Mouse (Mus musculus) thymus, postnatal 4 days (tissue): ENCODE results near the gene Stxbp3.
"Not testable (repeated sequence)": the region's sequence is repeated elsewhere in the genome, so short reads cannot be mapped to it uniquely, and the experiment has no call there.

ENCODE experiments used
- DNase-seq: peaks from one replicate; pipeline ENCODE4 v3.0.0; 2021

The Stxbp3 gene

GRCm38 (mm10) chr3:108840000-108840715, at the start of gene Stxbp3:
Stxbp3 (minus strand) TSS chr3:108840526.
- peak; percentile 100 for DNase-seq

DNA sequence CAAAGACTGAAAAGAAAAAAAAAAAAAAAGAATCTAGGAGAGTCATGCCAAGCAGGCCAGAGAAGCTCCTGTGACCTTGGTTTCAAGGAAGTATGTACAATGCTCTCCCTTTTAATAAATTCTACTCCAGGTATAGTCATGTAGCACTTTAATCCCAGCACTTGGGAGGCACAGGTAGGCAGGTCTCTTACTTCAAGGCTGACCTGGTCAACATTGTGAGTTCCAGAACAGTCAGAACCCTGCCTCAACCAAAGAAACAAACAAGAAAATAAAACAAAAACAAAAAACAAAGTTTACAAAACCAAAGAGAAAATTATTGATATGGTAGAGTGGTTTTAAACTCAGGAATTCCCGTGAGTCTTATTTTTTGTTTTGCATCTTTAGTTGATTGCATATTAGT, 49.6 kb upstream of the Stxbp3 start, which contains the start of gene Fndc7:
Gene Fndc7 (minus strand): TSS at position 101 of the 400 bp plus-strand sequence.
- DNase-seq: no peak

DNA sequence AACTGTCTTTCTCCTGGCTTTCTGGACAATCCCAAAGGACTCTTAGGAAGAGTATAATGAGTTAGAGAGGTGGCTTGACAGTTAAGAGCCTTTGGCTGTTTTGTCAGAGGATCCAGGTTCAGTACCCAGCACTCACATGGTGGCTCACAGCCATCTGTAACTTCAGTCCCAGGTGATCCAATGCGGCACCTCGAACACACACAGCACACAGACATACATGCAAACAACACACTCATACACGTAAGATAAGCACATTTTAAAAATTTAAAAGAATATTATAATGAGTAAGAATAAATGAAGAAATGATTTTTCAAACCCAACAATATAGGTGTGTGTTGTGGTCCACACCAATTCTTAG, 47.3 kb upstream of the Stxbp3 start:
- DNase-seq: no peak

DNA sequence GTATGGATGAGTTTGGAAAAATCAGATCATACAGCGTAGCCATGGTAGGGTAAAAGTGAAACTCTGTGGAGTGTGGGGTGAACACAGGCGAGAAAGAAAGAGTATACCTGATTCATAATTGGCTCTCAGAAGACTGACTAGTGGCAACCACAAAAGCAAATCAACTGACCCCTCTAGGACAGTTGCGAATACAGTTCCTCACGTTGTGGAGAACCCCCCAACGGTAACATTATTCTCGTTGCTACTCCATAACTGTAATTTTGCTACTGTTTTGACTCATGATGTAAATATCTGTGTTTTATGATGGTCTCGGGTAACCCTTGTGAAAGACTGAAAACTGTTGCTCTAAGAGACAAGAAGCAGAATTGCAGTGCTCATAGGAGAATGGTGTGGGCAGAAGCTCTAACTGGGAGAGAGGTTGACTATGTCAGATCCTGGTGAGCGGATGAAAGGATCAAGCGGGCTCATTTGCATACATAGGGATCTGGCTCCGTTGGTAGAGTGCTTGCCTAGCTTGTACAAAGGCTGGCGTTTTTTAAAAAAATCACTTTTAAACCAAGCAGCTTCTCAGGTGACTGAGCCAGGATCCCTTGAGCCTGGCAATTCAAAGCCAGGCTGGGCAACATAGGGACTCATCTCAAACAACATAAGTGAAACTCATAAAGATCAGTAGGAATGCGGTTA, 46.8 kb upstream of the Stxbp3 start:
- DNase-seq: no peak

DNA sequence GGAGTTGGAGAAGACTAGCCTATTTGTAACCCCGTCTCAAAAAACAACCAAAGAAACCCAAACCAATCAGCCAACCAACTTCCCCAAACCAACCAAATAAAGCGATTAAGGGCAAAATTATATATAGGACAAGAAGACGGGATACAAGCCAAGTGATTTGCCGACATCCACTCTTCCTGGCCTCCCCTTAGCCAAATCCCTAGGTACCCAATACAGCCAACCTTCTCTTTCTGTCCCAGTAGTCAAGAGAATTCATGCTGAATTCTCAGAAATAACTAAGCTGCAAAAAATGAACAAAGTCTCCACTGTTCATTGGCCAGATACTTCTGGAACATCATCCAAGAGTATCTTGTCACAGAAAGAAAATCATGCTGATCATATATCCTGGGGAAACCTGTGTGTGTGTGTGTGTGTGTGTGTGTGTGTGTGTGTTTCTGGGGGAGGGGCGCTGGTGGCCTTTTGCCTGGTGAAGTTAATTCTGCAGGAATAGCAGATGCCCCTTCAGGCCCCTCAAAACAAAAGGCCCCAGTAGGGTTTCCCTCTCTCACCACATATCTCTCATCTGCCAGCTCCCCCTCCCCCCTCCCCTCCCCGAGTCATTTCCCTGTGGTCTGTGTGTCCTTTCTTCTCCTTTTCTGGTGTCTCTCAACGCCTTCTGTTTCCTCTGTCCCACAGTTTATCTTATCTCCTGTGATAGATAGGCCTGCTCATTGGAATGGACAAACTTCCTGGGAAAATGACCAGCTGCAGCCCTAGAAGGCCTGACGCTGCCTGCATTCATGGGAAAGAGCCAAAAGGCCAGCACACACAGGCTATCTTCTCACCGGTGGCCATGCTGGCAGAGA, 45.6 kb upstream of the Stxbp3 start:
- peak; percentile 48 for DNase-seq

DNA sequence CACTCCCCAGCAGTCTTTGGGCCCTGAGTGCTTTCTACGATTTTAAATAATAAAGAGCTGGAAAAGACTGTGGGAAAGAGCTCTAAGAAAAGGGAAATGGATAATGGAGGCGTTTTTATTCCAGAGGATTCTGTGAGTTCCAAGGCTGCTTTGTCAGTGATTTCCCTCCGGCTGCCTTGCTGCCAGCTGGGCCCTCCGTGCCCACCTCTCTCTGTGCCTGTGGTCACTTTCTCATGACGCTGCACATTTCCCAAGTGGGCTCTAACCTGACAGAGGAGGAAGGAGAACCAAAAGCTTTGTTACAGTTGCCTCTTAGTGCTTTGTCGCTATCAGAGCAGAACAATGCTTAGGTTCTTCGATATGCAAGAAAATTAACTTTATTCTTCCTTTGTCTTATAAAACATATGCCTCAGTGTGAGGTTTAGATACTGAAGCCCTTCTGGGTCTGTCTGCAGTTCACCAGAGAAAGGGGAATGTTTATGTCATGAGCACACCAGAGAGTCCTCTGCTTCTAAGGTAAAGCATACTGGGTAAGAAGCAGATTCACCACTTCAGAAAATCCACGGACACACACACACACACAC, 44.5 kb upstream of the Stxbp3 start:
- DNase-seq: no peak

DNA sequence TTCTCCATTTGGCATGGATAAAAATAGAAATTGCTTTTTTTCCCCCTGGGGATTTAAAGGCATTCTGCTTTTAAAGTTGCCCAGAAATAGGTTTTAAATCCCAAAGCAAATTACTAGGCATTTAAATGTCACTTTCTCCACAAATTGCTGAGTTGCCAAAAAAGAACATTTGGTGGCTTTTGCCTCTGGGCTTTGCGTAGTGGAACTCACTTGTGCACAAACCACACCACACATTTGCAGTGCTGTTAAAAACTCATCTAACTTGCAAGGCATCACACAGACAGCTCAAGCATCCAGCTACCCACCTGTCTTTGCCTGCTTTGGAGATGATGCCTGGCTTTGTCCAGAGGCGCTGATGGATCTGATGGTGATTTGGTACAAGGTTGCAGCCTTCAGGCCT, 42.7 kb upstream of the Stxbp3 start:
- DNase-seq: no peak

DNA sequence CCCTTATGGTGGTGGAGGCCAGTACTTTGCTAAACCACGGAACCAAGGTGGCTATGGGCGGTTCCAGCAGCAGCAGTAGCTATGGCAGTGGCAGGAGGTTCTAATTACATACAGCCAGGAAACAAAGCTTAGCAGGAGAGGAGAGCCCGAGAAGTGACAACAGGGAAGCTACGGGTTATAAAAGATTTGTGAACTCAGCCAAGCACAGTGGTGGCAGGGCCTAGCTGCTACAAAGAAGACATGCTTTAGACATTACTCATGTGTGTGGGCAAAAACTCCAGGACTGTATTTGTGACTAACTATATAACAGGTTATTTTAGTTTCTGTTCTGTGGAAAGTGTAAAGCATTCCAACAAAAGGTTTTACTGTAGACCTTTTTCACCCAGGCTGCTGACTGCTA, 41.5 kb upstream of the Stxbp3 start:
- DNase-seq: not testable (repeated sequence)

DNA sequence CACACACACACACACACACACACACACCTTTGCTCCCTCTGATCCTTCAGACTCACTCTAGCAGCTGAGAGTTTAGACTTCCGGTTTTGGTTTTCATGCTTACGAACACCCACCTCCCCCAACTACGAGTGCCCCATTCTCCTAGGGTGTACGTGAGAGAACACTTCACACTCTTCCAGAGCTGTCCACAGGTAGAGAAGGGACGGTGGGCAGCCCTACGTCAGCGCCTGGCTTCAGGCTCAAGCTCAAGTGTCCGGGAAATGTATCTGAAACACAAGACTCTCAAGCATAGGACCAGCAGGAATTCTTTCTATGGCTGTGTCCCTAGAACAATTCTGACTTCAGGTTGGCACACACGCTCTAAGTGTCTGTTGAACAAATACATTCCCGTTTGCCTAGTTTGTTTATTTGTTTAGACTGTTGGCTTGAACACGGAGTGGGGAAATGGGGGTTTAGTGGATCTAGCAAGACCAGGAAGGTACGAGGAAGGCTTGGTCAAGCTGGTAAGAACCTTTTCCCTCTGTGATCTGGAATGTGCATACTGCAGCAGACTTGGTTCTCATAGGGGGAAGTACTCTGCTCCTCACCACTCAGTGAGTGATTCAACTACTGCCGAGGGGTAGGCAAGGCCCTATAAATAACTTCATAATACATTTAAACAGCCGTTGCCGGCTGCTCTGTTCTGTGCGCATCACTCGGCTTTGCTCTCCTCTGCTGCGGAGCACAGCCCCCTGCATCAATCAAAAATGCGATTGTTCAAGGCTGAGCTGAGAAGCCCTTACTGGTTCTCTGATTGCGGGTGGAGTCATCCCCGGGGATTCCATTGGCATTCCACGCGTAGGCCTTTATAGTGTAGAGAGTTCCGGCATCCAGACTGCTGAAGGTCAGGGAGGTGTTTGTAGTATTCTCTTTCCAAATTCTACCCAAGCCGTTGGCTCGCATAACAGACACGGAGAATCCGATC, 40.5 kb upstream of the Stxbp3 start:
- DNase-seq: peak; percentile 63

DNA sequence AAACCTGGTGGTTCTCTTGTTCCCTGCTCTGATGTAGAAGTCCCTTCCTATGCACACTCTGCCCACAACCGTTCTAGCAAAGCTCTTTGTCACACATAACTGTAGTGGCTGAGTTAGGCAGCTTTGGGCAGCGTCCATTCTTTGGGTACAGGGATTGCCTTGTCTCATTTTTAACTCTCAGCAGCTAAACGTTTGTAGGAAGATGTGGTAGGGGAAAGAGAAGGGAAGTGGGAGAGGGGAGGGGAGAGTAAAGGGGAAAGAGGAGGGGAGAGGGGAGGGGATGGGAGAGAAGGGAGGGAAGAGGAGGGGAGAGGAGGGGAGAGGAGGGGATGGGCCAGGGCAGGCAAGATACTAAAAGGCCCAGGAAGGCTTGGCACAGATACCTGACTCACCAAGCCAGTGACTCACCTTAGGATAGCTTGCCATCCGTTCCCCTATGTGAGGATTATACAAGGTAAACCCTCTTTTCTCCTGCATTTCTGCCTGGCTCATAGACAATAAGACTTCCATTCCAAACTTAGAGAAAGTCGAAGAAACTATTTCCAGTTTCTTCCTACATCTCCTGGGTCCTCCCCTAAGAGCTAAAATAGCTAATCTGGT, 39.6 kb upstream of the Stxbp3 start:
- DNase-seq: no peak

- DNase-seq: no peak
These were observed 38.8 kb upstream of the Stxbp3 start for GRCm38 (mm10) chr3:108879129-108879528.

DNA sequence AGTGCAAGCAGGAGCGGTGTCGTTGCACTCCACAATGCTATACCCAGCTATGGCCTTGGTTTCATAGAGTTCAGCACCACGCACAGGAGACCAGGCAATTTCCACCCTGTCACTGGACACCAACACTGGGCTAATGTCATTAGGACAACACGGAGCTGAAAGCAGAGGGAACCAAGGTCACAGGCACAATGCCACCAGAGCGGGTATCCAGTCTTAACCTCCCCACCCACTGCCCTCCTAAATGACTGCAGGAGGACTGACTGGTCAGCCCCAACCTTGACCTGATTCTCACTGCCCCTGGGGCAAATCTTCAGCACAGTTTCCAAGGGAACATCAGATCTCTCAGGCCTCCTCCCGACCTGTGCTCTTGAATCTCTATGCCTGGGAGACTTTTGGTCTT, 30.3 kb upstream of the Stxbp3 start:
- no peak for DNase-seq

GRCm38 (mm10) chr3:108867449-108867848, 27.1 kb upstream of the Stxbp3 start:
- DNase-seq: no peak

GRCm38 (mm10) chr3:108865676-108866075, 25.4 kb upstream of the Stxbp3 start:
- peak; percentile 74 for DNase-seq

GRCm38 (mm10) chr3:108865129-108865528, 24.8 kb upstream of the Stxbp3 start:
- DNase-seq: no peak

DNA sequence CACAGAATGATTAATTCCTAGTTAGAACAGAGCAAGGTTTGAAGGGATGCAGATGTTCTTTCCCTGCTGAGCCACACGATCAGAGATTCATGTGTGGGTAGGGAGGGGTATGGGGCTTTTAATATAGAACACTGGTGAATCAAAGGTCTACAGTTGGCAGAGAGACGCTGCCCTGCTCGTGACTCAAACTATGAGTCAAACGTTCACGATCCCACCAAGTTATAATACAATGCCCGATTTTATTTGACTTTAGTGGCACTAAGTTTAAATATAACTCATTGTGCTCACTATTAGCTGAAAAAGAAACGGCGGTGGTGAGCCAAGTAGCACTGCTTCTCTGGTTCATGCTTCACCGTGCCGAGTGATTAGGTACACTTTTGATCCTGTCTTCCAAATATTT, 22.8 kb upstream of the Stxbp3 start:
- no peak for DNase-seq

DNA sequence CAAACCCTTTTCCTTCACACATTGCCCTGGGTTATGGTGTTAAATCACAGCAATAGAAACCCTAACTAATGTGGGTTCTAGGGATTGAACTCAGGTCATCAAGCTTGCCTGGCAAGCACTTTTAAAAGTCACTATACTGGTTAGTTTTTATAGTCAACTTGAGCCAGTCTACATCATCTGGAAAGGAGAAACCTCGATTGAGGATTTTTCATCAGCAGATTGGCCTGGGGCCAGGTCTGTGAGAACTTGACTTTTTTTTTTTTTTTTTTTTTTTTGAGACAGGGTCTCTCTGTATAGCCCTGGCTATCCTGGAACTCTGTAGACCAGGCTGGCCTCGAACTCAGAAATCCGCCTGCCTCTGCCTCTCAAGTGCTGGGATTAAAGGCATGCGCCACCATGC, 22.0 kb upstream of the Stxbp3 start:
- not testable (repeated sequence) for DNase-seq

DNA sequence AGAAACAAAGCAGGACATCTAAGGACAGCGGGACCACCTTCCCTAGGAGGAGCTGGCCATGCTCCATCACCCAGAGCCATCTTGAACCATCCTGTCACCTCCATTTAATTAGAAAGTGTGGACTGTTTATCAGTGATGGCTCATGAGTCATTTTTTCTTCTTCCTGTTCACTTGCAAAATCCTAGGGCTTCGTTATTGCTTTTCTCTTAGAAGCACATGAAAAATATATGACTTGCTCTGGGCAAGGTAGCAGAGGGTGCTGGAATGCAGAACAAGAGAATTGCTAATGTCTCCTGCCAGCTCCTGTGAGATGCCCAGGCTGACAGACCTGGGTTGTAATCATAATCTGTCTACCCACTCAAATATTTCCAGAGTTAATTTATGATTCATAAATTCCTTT, 20.5 kb upstream of the Stxbp3 start:
- DNase-seq: no peak

- no peak for DNase-seq
These were observed 18.0 kb upstream of the Stxbp3 start for GRCm38 (mm10) chr3:108858231-108858770.

DNA sequence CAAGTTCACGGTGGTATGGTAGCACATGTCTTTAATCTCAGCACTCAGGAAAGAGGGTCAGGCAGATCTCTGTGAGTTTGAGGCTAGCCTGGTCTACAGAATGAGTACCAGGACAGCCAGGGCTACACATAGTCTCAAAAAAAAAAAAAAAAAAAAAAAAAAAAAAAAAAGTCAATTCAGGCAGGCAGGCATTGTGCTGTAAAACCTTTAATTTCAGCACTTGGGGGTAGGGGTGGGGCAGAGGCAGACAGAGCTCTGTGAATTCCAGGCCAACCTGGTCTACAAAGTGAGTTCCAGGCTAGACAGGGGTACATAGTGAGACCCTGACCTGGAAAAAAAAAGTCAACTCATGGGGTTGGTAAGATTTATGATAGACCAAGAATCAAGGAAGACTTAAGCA, 17.4 kb upstream of the Stxbp3 start:
- DNase-seq: no peak

DNA sequence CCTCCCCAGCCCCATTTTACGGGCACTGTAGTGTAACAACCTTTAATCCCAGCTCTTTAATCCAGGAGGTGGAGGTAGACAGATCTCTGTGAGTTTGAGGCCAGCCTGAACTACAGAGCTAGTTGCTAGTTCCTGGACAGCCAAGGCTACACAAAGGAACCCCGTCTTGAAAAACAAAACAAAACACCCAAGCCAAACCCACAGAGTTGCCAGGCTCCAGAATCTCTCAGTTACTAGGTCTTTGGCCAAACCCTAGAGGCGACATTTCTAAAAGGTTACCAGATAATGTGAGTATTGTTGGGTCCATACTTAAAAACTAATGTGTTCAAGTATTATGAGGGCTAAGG, 16.8 kb upstream of the Stxbp3 start:
- DNase-seq: no peak
